Mouse (Mus musculus): Measurements from ENCODE around the gene Gm7075. TPM values are rescaled to one million over a fixed set of nuclear protein-coding genes. Genes with fewer than 3 reads are reported as not detected.
"Not testable (repeated sequence)": the region's sequence is repeated elsewhere in the genome, so short reads cannot be mapped to it uniquely, and the experiment has no call there.

The Gm7075 gene
- polyA plus RNA-seq, 1 experiment, result not detected

DNA sequence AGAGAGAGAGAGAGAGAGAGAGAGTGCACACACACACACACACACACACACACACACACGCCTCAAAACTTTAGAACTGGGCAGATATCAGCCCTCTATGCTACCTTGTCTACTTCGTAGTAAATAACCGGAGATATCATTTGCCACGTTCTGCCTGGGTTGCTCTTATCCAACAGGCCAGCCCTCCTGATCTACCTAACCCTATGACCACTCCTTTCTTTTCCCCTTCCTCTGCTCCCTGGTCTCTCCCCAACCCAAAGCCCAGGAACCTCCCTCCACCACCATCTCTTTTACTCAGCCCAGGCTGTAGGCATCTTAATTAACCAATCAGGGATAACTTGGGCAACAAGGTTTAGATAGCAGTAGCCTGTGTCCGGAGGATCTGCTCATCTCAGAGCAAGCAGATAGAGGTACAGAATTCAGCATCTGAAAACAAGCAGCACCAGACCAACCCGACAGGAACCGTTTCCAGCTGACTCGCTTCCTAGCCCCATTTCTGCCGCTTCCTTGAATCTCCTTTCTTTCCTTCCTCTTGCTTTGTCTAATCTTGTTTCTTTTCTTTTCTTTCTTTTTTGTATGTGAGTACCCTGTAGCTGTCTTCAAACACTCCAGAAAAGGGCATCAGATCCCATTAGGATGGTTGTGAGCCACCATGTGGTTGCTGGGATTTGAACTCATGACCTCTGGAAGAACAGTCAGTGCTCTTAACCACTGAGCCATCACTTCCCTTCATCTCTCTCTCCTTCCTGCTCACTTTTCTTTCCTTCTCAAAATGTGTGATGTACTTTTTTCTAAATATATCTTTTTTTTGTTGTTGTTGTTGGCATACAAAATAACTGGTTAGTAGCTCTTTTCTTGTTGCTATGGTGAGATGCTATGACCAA, 2.2 kb upstream of the Gm7075 start:
- H3K79me3 ChIP-seq (ENCODE audit: low read depth), result no peaks in the 10 kb centered on the region
- no peaks in the 10 kb centered on the region for H3K27me3 ChIP-seq (ENCODE audit: control insufficient read depth, insufficient read depth, insufficient read length)
- H3ac ChIP-seq (ENCODE audit: control insufficient read depth, insufficient read length, low read depth), result no peak overlapping the region
- H3K79me2 ChIP-seq (ENCODE audit: control insufficient read depth, insufficient read depth), result no peaks in the 10 kb centered on the region
- no peaks in the 10 kb centered on the region for H3K36me3 ChIP-seq (ENCODE audit: control insufficient read depth, insufficient read depth)
- H3K4me3 ChIP-seq (ENCODE audit: insufficient read depth, poor library complexity, severe bottlenecking), result no peak overlapping the region
- TF ChIP-seq FOSL1 (IDR thresholded peaks at IDR 0.05; ENCODE audit: insufficient read depth, low read length, poor library complexity, severe bottlenecking), result no peak
- TF ChIP-seq MYOD1 (IDR thresholded peaks at IDR 0.05; ENCODE audit: control insufficient read depth, insufficient read length, low read depth), result no peak
- TF ChIP-seq CEBPB (IDR thresholded peaks at IDR 0.05; ENCODE audit: low read depth), result no peak
- no peak for TF ChIP-seq CTCF (IDR thresholded peaks at IDR 0.05; ENCODE audit: control insufficient read depth, insufficient read depth, insufficient read length)

DNA sequence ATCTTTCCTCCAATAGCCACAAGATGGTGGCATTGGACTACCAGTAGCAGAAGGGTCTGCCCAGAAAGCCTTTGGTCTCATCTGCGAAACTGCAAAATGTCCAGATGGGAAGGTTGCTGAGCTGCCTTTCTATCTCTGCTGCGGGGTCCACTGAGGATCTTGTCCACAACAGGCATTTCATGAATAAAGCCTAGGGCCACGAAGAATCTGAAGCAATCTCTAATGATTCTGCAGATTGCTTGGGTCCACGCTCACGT, 1.1 kb upstream of the Gm7075 start:
- H3K27me3 ChIP-seq (ENCODE audit: control insufficient read depth, insufficient read depth, insufficient read length), result no peaks in the 10 kb centered on the region
- no peaks in the 10 kb centered on the region for H3K79me2 ChIP-seq (ENCODE audit: control insufficient read depth, insufficient read depth)
- no peaks in the 10 kb centered on the region for H3K79me3 ChIP-seq (ENCODE audit: low read depth)
- no peak overlapping the region for H3K4me3 ChIP-seq (ENCODE audit: insufficient read depth, poor library complexity, severe bottlenecking)
- H3K36me3 ChIP-seq (ENCODE audit: control insufficient read depth, insufficient read depth), result no peaks in the 10 kb centered on the region
- TF ChIP-seq CEBPB (IDR thresholded peaks at IDR 0.05; ENCODE audit: low read depth) (no peak), USF1 (IDR thresholded peaks at IDR 0.05; ENCODE audit: low read depth) (no peak), MAX (IDR thresholded peaks at IDR 0.05) (no peak), FOSL1 (IDR thresholded peaks at IDR 0.05; ENCODE audit: insufficient read depth, low read length, poor library complexity, severe bottlenecking) (no peak), MYOG (IDR thresholded peaks at IDR 0.05; ENCODE audit: control insufficient read depth, extremely low read depth, insufficient read length) (no peak), CTCF (IDR thresholded peaks at IDR 0.05; ENCODE audit: control insufficient read depth, insufficient read depth, insufficient read length) (no peak)
- no peak overlapping the region for H3ac ChIP-seq (ENCODE audit: control insufficient read depth, insufficient read length, low read depth)

DNA sequence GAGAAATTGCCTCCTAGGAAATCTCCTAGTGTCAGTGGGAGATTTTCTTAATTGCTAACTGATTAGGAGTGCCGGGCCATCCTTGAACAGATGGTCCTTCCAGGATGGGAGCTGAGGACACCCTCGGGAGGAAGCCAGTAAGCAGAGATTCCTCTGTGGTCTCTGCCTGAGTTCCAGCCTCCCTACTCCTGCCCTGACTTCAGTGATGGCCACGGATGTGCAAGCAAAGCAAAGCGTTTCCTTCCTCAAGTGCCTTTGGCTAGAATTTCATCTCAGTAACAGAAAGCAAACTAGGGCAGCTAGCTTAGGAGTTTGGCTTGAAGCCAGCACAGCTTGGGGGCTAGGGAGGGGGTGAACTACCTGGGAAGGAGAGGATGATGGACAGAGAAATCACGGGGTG, 4.5 kb downstream of the Gm7075 start:
- no peaks in the 10 kb centered on the region for H3K27me3 ChIP-seq (ENCODE audit: control insufficient read depth, insufficient read depth, insufficient read length)
- H3K79me3 ChIP-seq (ENCODE audit: low read depth), result no peaks in the 10 kb centered on the region
- no peaks in the 10 kb centered on the region for H3K36me3 ChIP-seq (ENCODE audit: control insufficient read depth, insufficient read depth)
- TF ChIP-seq USF1 (IDR thresholded peaks at IDR 0.05; ENCODE audit: low read depth) (no peak), MAX (IDR thresholded peaks at IDR 0.05) (no peak), CEBPB (IDR thresholded peaks at IDR 0.05; ENCODE audit: low read depth) (no peak), MYOG (IDR thresholded peaks at IDR 0.05; ENCODE audit: control insufficient read depth, extremely low read depth, insufficient read length) (no peak), MYOD1 (IDR thresholded peaks at IDR 0.05; ENCODE audit: control insufficient read depth, insufficient read length, low read depth) (no peak), FOSL1 (IDR thresholded peaks at IDR 0.05; ENCODE audit: insufficient read depth, low read length, poor library complexity, severe bottlenecking) (no peak), CTCF (IDR thresholded peaks at IDR 0.05; ENCODE audit: control insufficient read depth, insufficient read depth, insufficient read length) (no peak)
- H3K79me2 ChIP-seq (ENCODE audit: control insufficient read depth, insufficient read depth), result no peaks in the 10 kb centered on the region
- no peak overlapping the region for H3ac ChIP-seq (ENCODE audit: control insufficient read depth, insufficient read length, low read depth)
- no peak overlapping the region for H3K4me3 ChIP-seq (ENCODE audit: insufficient read depth, poor library complexity, severe bottlenecking)

DNA sequence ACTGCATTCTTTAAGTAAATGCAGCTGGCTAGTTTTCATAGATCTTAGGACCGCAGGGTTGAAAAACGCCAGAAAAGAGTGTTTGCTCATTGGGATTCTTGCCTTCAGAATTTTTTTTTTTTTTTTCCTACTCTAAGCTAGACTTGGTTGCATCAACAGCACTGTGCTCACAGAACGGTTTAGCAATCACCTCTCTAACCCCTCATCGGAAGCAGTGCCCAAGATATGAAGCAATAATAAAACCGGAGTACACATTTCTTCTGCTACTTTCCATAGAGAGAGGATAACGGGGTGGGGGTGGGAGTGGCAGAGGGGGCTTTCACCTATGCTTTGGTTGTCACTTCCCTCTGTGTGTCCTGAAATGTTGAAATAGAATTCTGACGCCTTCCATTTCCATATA, 5.7 kb downstream of the Gm7075 start:
- Histone ChIP-seq H3K79me3 (ENCODE audit: low read depth) (no peaks in the 10 kb centered on the region), H3ac (ENCODE audit: control insufficient read depth, insufficient read length, low read depth) (no peak overlapping the region), H3K79me2 (ENCODE audit: control insufficient read depth, insufficient read depth) (no peaks in the 10 kb centered on the region), H3K36me3 (ENCODE audit: control insufficient read depth, insufficient read depth) (no peaks in the 10 kb centered on the region), H3K27me3 (ENCODE audit: control insufficient read depth, insufficient read depth, insufficient read length) (no peaks in the 10 kb centered on the region), H3K4me3 (ENCODE audit: insufficient read depth, poor library complexity, severe bottlenecking) (no peak overlapping the region)
- no peak for TF ChIP-seq FOSL1 (IDR thresholded peaks at IDR 0.05; ENCODE audit: insufficient read depth, low read length, poor library complexity, severe bottlenecking)
- TF ChIP-seq CTCF (IDR thresholded peaks at IDR 0.05; ENCODE audit: control insufficient read depth, insufficient read depth, insufficient read length), result no peak
- no peak for TF ChIP-seq USF1 (IDR thresholded peaks at IDR 0.05; ENCODE audit: low read depth)
- TF ChIP-seq CEBPB (IDR thresholded peaks at IDR 0.05; ENCODE audit: low read depth), result no peak
- no peak for TF ChIP-seq MAX (IDR thresholded peaks at IDR 0.05)
- no peak for TF ChIP-seq MYOD1 (IDR thresholded peaks at IDR 0.05; ENCODE audit: control insufficient read depth, insufficient read length, low read depth)
- TF ChIP-seq MYOG (IDR thresholded peaks at IDR 0.05; ENCODE audit: control insufficient read depth, extremely low read depth, insufficient read length), result no peak

DNA sequence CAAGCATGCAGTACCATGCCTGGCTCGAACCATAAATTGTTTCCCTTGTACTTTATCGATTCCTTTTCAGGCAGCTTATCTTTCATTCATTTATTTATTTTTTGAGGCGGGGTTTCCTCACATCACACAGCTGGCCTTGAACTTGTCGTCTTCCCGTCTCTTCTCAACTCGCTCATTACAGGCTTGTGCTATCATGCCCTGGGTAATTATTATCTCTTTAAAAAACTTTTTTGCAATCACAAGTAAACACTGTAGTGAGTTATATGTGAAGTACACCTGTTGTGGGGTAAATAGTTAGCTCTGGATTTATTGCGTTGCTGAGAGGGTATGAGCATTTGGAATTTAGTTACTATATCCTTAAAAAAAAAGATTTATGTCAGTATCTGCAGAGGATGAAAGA, 6.3 kb downstream of the Gm7075 start:
- Histone ChIP-seq H3K4me3 (ENCODE audit: insufficient read depth, poor library complexity, severe bottlenecking) (no peak overlapping the region), H3K36me3 (ENCODE audit: control insufficient read depth, insufficient read depth) (no peaks in the 10 kb centered on the region), H3ac (ENCODE audit: control insufficient read depth, insufficient read length, low read depth) (no peak overlapping the region), H3K79me2 (ENCODE audit: control insufficient read depth, insufficient read depth) (no peaks in the 10 kb centered on the region), H3K79me3 (ENCODE audit: low read depth) (no peaks in the 10 kb centered on the region), H3K27me3 (ENCODE audit: control insufficient read depth, insufficient read depth, insufficient read length) (no peaks in the 10 kb centered on the region)
- TF ChIP-seq MYOD1 (IDR thresholded peaks at IDR 0.05; ENCODE audit: control insufficient read depth, insufficient read length, low read depth), result no peak
- TF ChIP-seq MYOG (IDR thresholded peaks at IDR 0.05; ENCODE audit: control insufficient read depth, extremely low read depth, insufficient read length), result no peak
- no peak for TF ChIP-seq FOSL1 (IDR thresholded peaks at IDR 0.05; ENCODE audit: insufficient read depth, low read length, poor library complexity, severe bottlenecking)
- TF ChIP-seq MAX (IDR thresholded peaks at IDR 0.05), result no peak
- TF ChIP-seq USF1 (IDR thresholded peaks at IDR 0.05; ENCODE audit: low read depth), result no peak
- no peak for TF ChIP-seq CTCF (IDR thresholded peaks at IDR 0.05; ENCODE audit: control insufficient read depth, insufficient read depth, insufficient read length)
- no peak for TF ChIP-seq CEBPB (IDR thresholded peaks at IDR 0.05; ENCODE audit: low read depth)

DNA sequence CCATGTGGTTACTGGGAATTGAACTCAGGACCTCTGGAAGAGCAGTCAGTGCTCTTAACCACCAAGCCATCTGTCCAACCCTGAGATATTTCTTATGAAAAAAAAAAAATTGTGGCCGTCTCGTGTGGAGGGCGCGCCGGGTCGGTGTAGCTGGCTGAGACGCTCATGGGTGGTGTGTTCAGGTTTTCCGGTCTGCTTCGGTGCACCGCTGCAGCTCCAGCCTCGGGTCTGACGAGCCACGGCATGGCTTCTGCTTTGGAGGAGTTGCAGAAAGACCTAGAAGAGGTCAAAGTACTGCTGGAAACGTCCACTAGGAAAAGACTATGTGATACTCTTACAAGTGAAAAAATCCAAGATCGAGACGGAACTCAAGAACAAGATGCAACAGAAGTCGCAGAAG, 8.8 kb downstream of the Gm7075 start:
- Histone ChIP-seq H3K27me3 (ENCODE audit: control insufficient read depth, insufficient read depth, insufficient read length) (no peaks in the 10 kb centered on the region), H3K79me3 (ENCODE audit: low read depth) (no peaks in the 10 kb centered on the region), H3K79me2 (ENCODE audit: control insufficient read depth, insufficient read depth) (no peaks in the 10 kb centered on the region), H3ac (ENCODE audit: control insufficient read depth, insufficient read length, low read depth) (no peak overlapping the region), H3K36me3 (ENCODE audit: control insufficient read depth, insufficient read depth) (no peaks in the 10 kb centered on the region), H3K4me3 (ENCODE audit: insufficient read depth, poor library complexity, severe bottlenecking) (no peak overlapping the region)
- TF ChIP-seq USF1 (IDR thresholded peaks at IDR 0.05; ENCODE audit: low read depth), result no peak
- no peak for TF ChIP-seq MYOG (IDR thresholded peaks at IDR 0.05; ENCODE audit: control insufficient read depth, extremely low read depth, insufficient read length)
- no peak for TF ChIP-seq FOSL1 (IDR thresholded peaks at IDR 0.05; ENCODE audit: insufficient read depth, low read length, poor library complexity, severe bottlenecking)
- TF ChIP-seq CEBPB (IDR thresholded peaks at IDR 0.05; ENCODE audit: low read depth), result no peak
- TF ChIP-seq MAX (IDR thresholded peaks at IDR 0.05), result no peak
- no peak for TF ChIP-seq MYOD1 (IDR thresholded peaks at IDR 0.05; ENCODE audit: control insufficient read depth, insufficient read length, low read depth)
- no peak for TF ChIP-seq CTCF (IDR thresholded peaks at IDR 0.05; ENCODE audit: control insufficient read depth, insufficient read depth, insufficient read length)

DNA sequence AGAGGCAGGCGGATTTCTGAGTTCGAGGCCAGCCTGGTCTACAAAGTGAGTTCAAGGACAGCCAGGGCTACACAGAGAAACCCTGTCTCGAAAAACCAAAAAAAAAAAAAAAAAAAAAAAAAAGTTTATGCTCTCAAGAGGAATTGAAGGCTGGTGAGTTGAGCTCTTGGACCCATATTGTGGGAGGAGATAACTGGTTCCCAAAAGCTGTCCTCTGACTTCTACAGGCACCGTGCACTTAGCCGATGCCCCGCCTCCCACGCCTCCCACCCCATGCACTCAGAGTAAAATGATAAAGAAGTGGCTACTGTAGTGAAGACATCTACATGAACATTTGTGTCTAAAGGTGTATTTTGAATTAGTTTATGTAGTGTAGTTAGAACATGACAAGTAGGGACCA, 9.9 kb downstream of the Gm7075 start:
- not testable (repeated sequence) for H3K79me2 ChIP-seq (ENCODE audit: control insufficient read depth, insufficient read depth); H3K36me3 ChIP-seq (ENCODE audit: control insufficient read depth, insufficient read depth); H3ac ChIP-seq (ENCODE audit: control insufficient read depth, insufficient read length, low read depth)

More for the DNA sequence above, 9.9 kb downstream of the Gm7075 start:
- H3K4me3 ChIP-seq (ENCODE audit: insufficient read depth, poor library complexity, severe bottlenecking); H3K27me3 ChIP-seq (ENCODE audit: control insufficient read depth, insufficient read depth, insufficient read length); H3K79me3 ChIP-seq (ENCODE audit: low read depth): not testable (repeated sequence)
